Mouse (Mus musculus): ENCODE results near the gene 4430402I18Rik. TPM values are rescaled to one million over a fixed set of nuclear protein-coding genes. Genes with fewer than 3 reads are reported as not detected.
A peak's percentile ranks its signal among the peaks of the same experiment; 100 is the strongest.

The 4430402I18Rik gene
- total and polyA plus RNA-seq, 3 experiments: 0.14 to 0.51 (median 0.15) TPM

DNA sequence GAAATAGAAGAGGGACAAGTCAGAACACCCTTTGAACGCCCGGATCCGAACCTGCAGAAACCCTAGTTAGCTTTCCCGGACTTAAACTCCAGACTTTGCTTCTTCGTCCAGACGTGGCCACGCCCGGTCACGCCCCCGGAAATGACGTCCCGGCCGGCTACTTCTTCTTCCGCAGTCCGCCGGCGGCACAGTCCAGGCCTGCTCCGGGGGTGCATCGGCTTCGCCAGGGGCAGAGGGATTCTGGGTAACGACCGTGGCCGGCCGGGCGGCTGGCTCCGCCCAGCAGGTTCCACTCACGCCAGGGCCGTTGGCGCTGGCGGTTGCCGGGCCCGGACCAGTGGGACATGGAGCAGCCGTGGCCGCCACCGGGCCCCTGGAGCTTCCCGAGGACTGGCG, 22.6 kb upstream of the 4430402I18Rik start, which contains the start of gene Cdc37l1 (continued):
- no peak for TF ChIP-seq ZNF384 (IDR thresholded peaks at IDR 0.05; ENCODE audit: low read depth, low read length)
- TF ChIP-seq MAX (IDR thresholded peaks at IDR 0.05; ENCODE audit: low read length): peak; percentile 70; the same call in 1 of the 2 replicates
- peak; percentile 51 for TF ChIP-seq BHLHE40 (IDR thresholded peaks at IDR 0.05; ENCODE audit: low read depth, low read length)
- no peak for TF ChIP-seq PAX5 (IDR thresholded peaks at IDR 0.05; ENCODE audit: low read length)
- TF ChIP-seq E2F4 (IDR thresholded peaks at IDR 0.05; ENCODE audit: insufficient replicate concordance, low read depth, low read length): 0 out of 2 replicates have a peak, but pooled peaks have one; percentile 33
- TF ChIP-seq RAD21 (IDR thresholded peaks at IDR 0.05; ENCODE audit: low read depth, low read length): no peak
- 0 out of 2 replicates have a peak, but pooled peaks have one; percentile 27 for TF ChIP-seq MYC (IDR thresholded peaks at IDR 0.05; ENCODE audit: low read depth, low read length)
- TF ChIP-seq IRF4 (IDR thresholded peaks at IDR 0.05; ENCODE audit: low read depth, low read length): peak; percentile 42
- TF ChIP-seq KAT2A (IDR thresholded peaks at IDR 0.05; ENCODE audit: insufficient replicate concordance, low read length): no peak
- TF ChIP-seq TCF12 (IDR thresholded peaks at IDR 0.05; ENCODE audit: low read depth, low read length): peak; percentile 77
- peak; percentile 51; the same call in 1 of the 2 replicates for TF ChIP-seq NRF1 (IDR thresholded peaks at IDR 0.05; ENCODE audit: low read depth, low read length)
- peak; percentile 71; the same call in 1 of the 2 replicates for TF ChIP-seq MEF2A (IDR thresholded peaks at IDR 0.05; ENCODE audit: borderline replicate concordance, low read depth, low read length)

DNA sequence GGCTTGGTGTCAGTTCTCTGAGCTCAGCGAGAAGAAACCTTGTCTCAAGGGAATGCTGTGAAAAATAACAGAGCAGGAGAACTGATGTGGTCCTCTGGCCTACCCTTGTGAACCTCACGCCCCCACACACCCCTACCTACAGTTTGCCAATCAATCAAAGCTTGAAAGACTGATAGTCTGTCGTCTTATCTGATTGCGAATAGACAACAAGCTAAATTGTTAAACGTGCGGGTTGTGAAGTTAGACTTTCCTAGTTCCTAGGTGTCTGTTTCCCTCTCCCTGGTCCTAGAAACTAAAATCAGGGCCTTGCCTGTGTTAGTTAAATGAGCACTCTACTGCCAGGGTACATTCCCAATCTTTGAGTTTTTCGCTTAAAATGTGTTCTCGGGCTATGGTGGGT, 21.9 kb upstream of the 4430402I18Rik start:
- Histone ChIP-seq H3K4me2 (ENCODE audit: insufficient read depth, low read depth, poor library complexity, severe bottlenecking) (peak overlapping the region; percentile 82), H3K27me3 (replicated peaks) (peaks cover 5% of the 10 kb centered on the region), H3K36me3 (replicated peaks in 1 of 2; ENCODE audit: control insufficient read depth in 1 of 2, insufficient read depth in 1 of 2, low read length in 1 of 2) (peaks cover under 1 to 17% of the 10 kb centered on the region in 2 experiments), H3K4me3 (replicated peaks in 1 of 3; ENCODE audit: low read depth in 2 of 3, low read length in 2 of 3, poor library complexity in 1 of 3) (peak overlapping the region; percentile 77 to 97 (median 92)), H3K9ac (ENCODE audit: insufficient read depth, low read depth) (peak overlapping the region; percentile 71), H3K4me1 (ENCODE audit: control insufficient read depth in 1 of 2, insufficient read depth in 2 of 2) (peaks cover 5 to 13% of the 10 kb centered on the region in 2 experiments; a peak in 3 of 4 replicates), H3K27ac (ENCODE audit: insufficient read depth, low read depth) (no peak overlapping the region), H3K9me3 (replicated peaks; ENCODE audit: low read length) (no peaks in the 10 kb centered on the region), H3K79me2 (replicated peaks; ENCODE audit: control insufficient read depth, extremely low read depth, insufficient read depth, poor library complexity, severe bottlenecking) (peaks cover 19% of the 10 kb centered on the region)
- no peak for TF ChIP-seq CHD1 (IDR thresholded peaks at IDR 0.05; ENCODE audit: low read depth, low read length)
- no peak for TF ChIP-seq CHD2 (IDR thresholded peaks at IDR 0.05; ENCODE audit: low read length)
- no peak for TF ChIP-seq CTCF (conservative IDR thresholded peaks at IDR 0.05 in 1 of 2, IDR thresholded peaks at IDR 0.05 in 1 of 2; ENCODE audit: low read depth in 2 of 2, low read length in 2 of 2)
- TF ChIP-seq GABPA (IDR thresholded peaks at IDR 0.05; ENCODE audit: insufficient replicate concordance, low read depth, low read length): no peak
- no peak for TF ChIP-seq MAFK (IDR thresholded peaks at IDR 0.05; ENCODE audit: insufficient replicate concordance, low read length)
- no peak for TF ChIP-seq RAD21 (IDR thresholded peaks at IDR 0.05; ENCODE audit: low read depth, low read length)
- TF ChIP-seq USF2 (conservative IDR thresholded peaks at IDR 0.05; ENCODE audit: low read depth, low read length): no peak
- no peak for TF ChIP-seq TBP (conservative IDR thresholded peaks at IDR 0.05; ENCODE audit: low read depth, low read length)
- TF ChIP-seq ELF1 (IDR thresholded peaks at IDR 0.05; ENCODE audit: low read depth, low read length): no peak
- TF ChIP-seq USF1 (IDR thresholded peaks at IDR 0.05; ENCODE audit: low read depth, low read length): no peak
- no peak for TF ChIP-seq ZKSCAN1 (IDR thresholded peaks at IDR 0.05; ENCODE audit: borderline replicate concordance, low read depth, low read length)
- no peak for TF ChIP-seq SMC3 (IDR thresholded peaks at IDR 0.05; ENCODE audit: low read depth, low read length)
- TF ChIP-seq JUND (conservative IDR thresholded peaks at IDR 0.05; ENCODE audit: low read depth, low read length): no peak
- no peak for TF ChIP-seq ETS1 (conservative IDR thresholded peaks at IDR 0.05; ENCODE audit: low read depth, low read length)
- no peak for TF ChIP-seq ZMIZ1 (IDR thresholded peaks at IDR 0.05; ENCODE audit: low read depth, low read length)
- no peak for TF ChIP-seq HCFC1 (IDR thresholded peaks at IDR 0.05; ENCODE audit: low read depth, low read length)
- TF ChIP-seq SIN3A (IDR thresholded peaks at IDR 0.05; ENCODE audit: low read length): no peak
- no peak for TF ChIP-seq TCF12 (IDR thresholded peaks at IDR 0.05; ENCODE audit: low read depth, low read length)
- no peak for TF ChIP-seq IRF4 (IDR thresholded peaks at IDR 0.05; ENCODE audit: low read depth, low read length)
- in situ Hi-C loops (cut with MboI; ENCODE audit: low pct_ligation_motif_present, low pct_unique_long_range_greater_than_20kb, low sequenced_read_pairs): loop anchor here (10.0 kb wide), 2 partner anchors 365 to 525 kb away; no protein-coding TSS in a partner anchor
- dilution Hi-C loops (cut with MboI; ENCODE audit: extremely low pct_ligation_motif_present, extremely low pct_unique_long_range_greater_than_20kb, low sequenced_read_pairs): no loop called here
- DNase-seq (ENCODE audit: extremely low read depth): peak; percentile 16
